Mouse (Mus musculus) CH12.LX (cell line): Measurements from ENCODE around the gene Taf15.

ENCODE experiments used
- CTCF ChIP-seq, 2 experiments: IDR thresholded peaks in 1 of 2; conservative IDR thresholded peaks in 1 of 2; 2 replicates each; pipeline ENCODE4 v1.5.1; 2011 to 2012; ENCODE audit warnings: low read depth in 2 of 2, low read length in 2 of 2, improper control_type of control experiment in 1 of 2, inconsistent platforms in 1 of 2, mild to moderate bottlenecking in 1 of 2, moderate library complexity in 1 of 2
- E2F4 ChIP-seq: IDR thresholded peaks from 2 replicates; pipeline ENCODE4 v1.6.1; 2011; ENCODE audit warnings: low read depth, low read length, improper control_type of control experiment; ENCODE audit not compliant: insufficient replicate concordance
- HCFC1 ChIP-seq: IDR thresholded peaks from 2 replicates; pipeline ENCODE4 v1.6.1; 2012; ENCODE audit warnings: low read depth, mild to moderate bottlenecking, inconsistent platforms, low read length, improper control_type of control experiment
- KAT2A ChIP-seq: IDR thresholded peaks from 2 replicates; pipeline ENCODE4 v1.6.1; 2012; ENCODE audit warnings: low read length, improper control_type of control experiment, inconsistent platforms; ENCODE audit not compliant: insufficient replicate concordance
- MAX ChIP-seq: IDR thresholded peaks from 2 replicates; pipeline ENCODE4 v1.6.1; 2011; ENCODE audit warnings: low read length, improper control_type of control experiment
- MXI1 ChIP-seq: IDR thresholded peaks from 2 replicates; pipeline ENCODE4 v1.6.1; 2011; ENCODE audit warnings: mild to moderate bottlenecking, low read depth, low read length, improper control_type of control experiment
- NRF1 ChIP-seq: IDR thresholded peaks from 2 replicates; pipeline ENCODE4 v1.6.1; 2014; ENCODE audit warnings: low read depth, mild to moderate bottlenecking, inconsistent platforms, low read length, improper control_type of control experiment, moderate library complexity
- POLR2A ChIP-seq: IDR thresholded peaks from 2 replicates; pipeline ENCODE4 v1.6.1; 2011; ENCODE audit warnings: low read depth, mild to moderate bottlenecking, improper control_type of control experiment, low read length
- TCF12 ChIP-seq: IDR thresholded peaks from 2 replicates; pipeline ENCODE4 v1.6.1; 2014; ENCODE audit warnings: low read depth, mild to moderate bottlenecking, inconsistent platforms, low read length, improper control_type of control experiment
- ZNF384 ChIP-seq: IDR thresholded peaks from 2 replicates; pipeline ENCODE4 v1.6.1; 2012; ENCODE audit warnings: low read depth, low read length, improper control_type of control experiment, inconsistent platforms

GRCm38 (mm10) chr11:83447612-83448011 is 25.3 kb upstream of the Taf15 start:
- TF ChIP-seq CTCF (conservative IDR thresholded peaks at IDR 0.05 in 1 of 2, IDR thresholded peaks at IDR 0.05 in 1 of 2; ENCODE audit: low read depth in 2 of 2, low read length in 2 of 2) (no peak), MXI1 (no peak), MAX (no peak), POLR2A (no peak), NRF1 (no peak), HCFC1 (no peak), E2F4 (no peak), KAT2A (no peak), ZNF384 (no peak), TCF12 (no peak)
